Mouse (Mus musculus) G1E (cell line): Measurements from ENCODE around the gene Gm9945. TPM values are rescaled to one million over a fixed set of nuclear protein-coding genes. Genes with fewer than 3 reads are reported as not detected.
A peak's percentile ranks its signal among the peaks of the same experiment; 100 is the strongest.

ENCODE experiments used
- ATAC-seq: 2 replicates; pipeline ENCODE4 v1.8.0; 2016; ENCODE audit warnings: mild to moderate bottlenecking; ENCODE audit not compliant: insufficient number of reproducible peaks, poor library complexity, low FRiP score, severe bottlenecking; ENCODE audit errors: extremely low read depth
- DNase-seq: peaks from one replicate; pipeline ENCODE4 v3.0.0; 2012; ENCODE audit warnings: low spot score
- H3K27me3 ChIP-seq: 2 replicates; pipeline ENCODE4 v1.6.1; 2012; ENCODE audit warnings: mild to moderate bottlenecking, low read length, inconsistent platforms; ENCODE audit not compliant: insufficient read depth
- H3K36me3 ChIP-seq: replicated peaks from 2 replicates; pipeline ENCODE3; 2012; ENCODE audit warnings: mild to moderate bottlenecking, inconsistent platforms
- H3K4me1 ChIP-seq: 2 replicates; pipeline ENCODE4 v1.6.1; 2012; ENCODE audit warnings: low read depth, low read length, inconsistent platforms, mixed read lengths; ENCODE audit not compliant: insufficient read depth
- H3K4me3 ChIP-seq: 2 replicates; pipeline ENCODE4 v1.5.1; 2012; ENCODE audit warnings: low read depth, mild to moderate bottlenecking, inconsistent platforms, low read length, moderate library complexity, mixed read lengths
- H3K9me3 ChIP-seq: replicated peaks from 2 replicates; pipeline ENCODE4 v1.6.1; 2012; ENCODE audit warnings: inconsistent platforms
- CTCF ChIP-seq: IDR thresholded peaks from 2 replicates; pipeline ENCODE4 v1.5.1; 2012; ENCODE audit warnings: low read depth, low read length, inconsistent platforms, mixed read lengths
- GATA1 ChIP-seq: IDR thresholded peaks from 2 replicates; pipeline ENCODE4 v1.6.1; 2012; ENCODE audit warnings: borderline replicate concordance, low read length, inconsistent platforms, mixed read lengths
- GATA2 ChIP-seq: IDR thresholded peaks from 2 replicates; pipeline ENCODE4 v1.6.1; 2012; ENCODE audit warnings: low read depth, low read length, inconsistent platforms, borderline replicate concordance
- POLR2AphosphoS5 ChIP-seq: IDR thresholded peaks from 2 replicates; pipeline ENCODE4 v1.6.1; 2012; ENCODE audit warnings: low read depth, low read length, inconsistent platforms; ENCODE audit not compliant: insufficient replicate concordance
- TAL1 ChIP-seq: conservative IDR thresholded peaks from 2 replicates; pipeline ENCODE4 v1.6.1; 2012; ENCODE audit warnings: low read depth, low read length, inconsistent platforms, mixed read lengths
- polyA plus RNA-seq: library from polyadenylated mRNA; stranded (reverse); fragments of >175 nt; gene quantifications from 2 replicates; pipeline ENCODE4 v1.2.3, GENCODE M21; 2012
- total RNA-seq, 2 experiments: library from RNA; stranded (forward) in 1 of 2; stranded (reverse) in 1 of 2; fragments of 200-1000 nt in 1 of 2; fragments of >200 nt in 1 of 2; fragmentation: Nextera tagmentation in 1 of 2; gene quantifications; 2 replicates each; pipeline ENCODE4 v1.2.3; 2014 to 2017

The Gm9945 gene
- total and polyA plus RNA-seq, 3 experiments, result 0.27 to 0.76 TPM; not detected in 1

DNA sequence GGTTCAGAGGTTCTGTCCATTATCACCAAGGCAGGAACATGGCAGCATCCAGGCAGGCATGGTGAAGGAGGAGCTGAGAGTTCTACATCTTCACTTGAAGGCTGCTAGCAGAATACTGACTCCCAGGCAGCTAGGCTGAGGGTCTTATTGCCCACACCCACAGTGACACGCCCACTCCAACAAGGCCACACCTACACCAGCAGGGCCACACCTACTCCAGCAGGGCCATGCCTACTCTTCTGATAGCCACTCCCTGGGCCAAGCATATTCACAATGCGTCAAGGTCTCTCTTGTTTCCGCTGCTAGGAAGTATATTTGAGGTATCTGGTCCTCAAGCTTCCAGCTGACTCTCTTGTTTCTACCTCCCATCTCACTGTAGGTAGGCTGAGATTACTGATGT is 21.0 kb upstream of the Gm9945 start:
- Histone ChIP-seq H3K9me3 (peaks cover 8% of the 10 kb centered on the region), H3K4me1 (peaks cover 27% of the 10 kb centered on the region), H3K4me3 (no peak overlapping the region), H3K27me3 (peaks cover 63% of the 10 kb centered on the region), H3K36me3 (no peaks in the 10 kb centered on the region)
- DNase-seq (no peak), ATAC-seq (no peak)
- no peak for TF ChIP-seq GATA2
- TF ChIP-seq GATA1, result no peak
- no peak for TF ChIP-seq TAL1
- no peak for TF ChIP-seq CTCF
- TF ChIP-seq POLR2AphosphoS5, result no peak

DNA sequence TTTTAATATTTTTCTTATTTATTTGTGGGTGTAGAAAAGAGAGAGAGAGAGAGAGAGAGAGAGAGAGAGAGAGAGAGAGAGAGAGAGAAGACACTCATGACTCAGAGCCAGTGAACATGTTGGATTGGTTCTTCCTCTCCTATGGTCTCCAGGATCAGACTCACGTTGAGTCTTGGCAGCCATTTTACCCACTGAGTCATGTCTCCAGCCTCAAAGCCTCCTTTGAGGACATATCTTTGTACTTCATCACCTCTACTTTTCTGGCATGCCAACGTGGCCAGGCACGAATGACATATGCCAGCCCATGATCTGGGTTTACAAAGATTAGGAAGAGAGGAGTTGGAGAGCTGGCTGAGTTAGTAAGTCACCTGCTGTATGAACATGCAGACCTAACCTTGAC is 19.8 kb upstream of the Gm9945 start:
- TF ChIP-seq GATA1 (no peak), CTCF (no peak), POLR2AphosphoS5 (no peak), TAL1 (no peak), GATA2 (no peak)
- Histone ChIP-seq H3K4me3 (no peak overlapping the region), H3K4me1 (peaks cover 27% of the 10 kb centered on the region), H3K36me3 (no peaks in the 10 kb centered on the region), H3K9me3 (peaks cover 8% of the 10 kb centered on the region), H3K27me3 (peaks cover 62% of the 10 kb centered on the region)
- ATAC-seq (no peak), DNase-seq (no peak)

GRCm38 (mm10) chr11:53461727-53462126 is 18.2 kb upstream of the Gm9945 start:
- peaks cover 62% of the 10 kb centered on the region for H3K27me3 ChIP-seq
- peaks cover 29% of the 10 kb centered on the region for H3K4me1 ChIP-seq
- TF ChIP-seq CTCF, result no peak
- TF ChIP-seq GATA1, result no peak
- TF ChIP-seq TAL1, result peak; percentile 30; the same call in 1 of the 2 replicates
- TF ChIP-seq POLR2AphosphoS5, result no peak
- no peak for TF ChIP-seq GATA2
- H3K4me3 ChIP-seq, result no peak overlapping the region
- no peaks in the 10 kb centered on the region for H3K36me3 ChIP-seq
- peaks cover 8% of the 10 kb centered on the region for H3K9me3 ChIP-seq
- ATAC-seq, result peak; percentile 63
- peak; percentile 52 for DNase-seq

DNA sequence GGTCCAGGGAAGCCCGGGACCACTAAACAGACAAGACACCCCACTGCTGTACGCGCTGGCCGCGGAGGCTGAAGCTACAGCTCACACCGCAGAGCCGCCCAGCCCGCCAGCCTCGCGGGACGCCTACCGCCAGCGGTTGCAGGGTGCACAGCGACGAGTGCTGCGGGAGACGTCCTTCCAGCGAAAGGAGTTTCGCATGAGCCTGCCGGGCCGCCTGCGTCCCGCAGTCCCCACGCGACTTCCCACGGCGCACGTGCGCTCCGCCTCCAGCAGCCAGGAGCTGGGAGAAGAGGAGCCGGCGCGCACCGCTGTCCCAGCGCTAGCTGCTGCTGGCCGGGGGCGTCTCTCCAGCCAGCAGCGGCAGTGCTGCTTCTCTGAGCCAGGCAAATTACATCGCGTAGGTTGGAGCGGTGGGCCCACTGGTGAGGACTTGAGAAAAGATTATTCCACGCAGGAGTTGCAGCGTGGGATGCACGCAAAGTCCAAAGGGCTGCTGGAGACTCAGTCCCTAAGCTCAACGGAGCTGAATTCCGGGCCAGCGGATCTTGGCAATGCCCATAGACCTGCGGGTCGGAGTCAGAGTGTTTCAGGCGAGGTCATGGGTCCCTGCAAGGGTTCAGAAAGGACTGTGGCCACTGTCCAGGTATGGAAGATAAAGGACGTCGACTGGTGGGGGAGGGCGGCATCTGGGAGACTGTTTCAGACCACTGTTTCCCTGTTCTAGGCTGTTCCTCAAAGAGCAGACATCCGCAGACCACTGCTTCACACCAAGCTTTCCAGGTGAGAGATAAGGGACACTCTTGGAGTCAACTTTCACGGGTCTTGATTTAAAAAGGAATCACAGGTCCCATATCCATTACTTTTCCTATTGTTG is 16.2 kb upstream of the Gm9945 start:
- ATAC-seq, result no peak

DNA sequence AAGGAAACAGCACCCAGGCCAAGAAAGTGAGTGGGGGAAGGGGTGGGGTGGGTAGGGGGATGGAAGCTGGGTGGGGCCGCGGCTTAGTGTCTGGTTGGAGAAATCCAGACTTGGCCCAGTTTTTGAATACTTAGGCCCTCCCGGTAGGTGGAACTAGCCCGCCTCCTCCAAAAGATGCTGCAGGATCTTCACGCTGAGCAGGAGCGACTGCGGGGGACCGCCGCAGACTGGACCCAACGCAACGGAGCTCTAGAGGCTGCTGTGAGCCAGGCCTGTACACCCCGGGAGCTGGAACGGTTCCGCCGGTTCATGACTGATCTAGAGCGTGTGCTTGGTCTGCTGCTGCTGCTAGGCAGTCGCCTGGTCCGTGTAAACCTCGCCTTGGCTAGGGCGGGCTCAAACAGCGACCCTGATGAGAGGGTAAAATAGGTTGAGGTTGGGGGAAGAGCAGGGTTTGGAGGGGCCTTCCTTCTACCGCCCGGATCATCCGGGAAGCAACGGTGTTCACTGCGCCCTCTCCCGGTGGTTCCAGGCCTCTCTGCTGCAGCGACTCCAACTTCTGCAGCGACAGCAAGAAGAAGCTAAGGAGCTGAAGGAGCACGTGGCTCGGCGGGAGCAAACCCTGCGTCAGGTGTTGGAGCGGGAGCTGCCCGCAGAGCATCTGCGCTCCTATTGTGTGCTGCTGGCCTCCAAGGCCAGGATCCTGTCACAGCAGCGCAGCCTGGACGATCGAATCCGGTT is 13.6 kb upstream of the Gm9945 start:
- peaks cover 71% of the 10 kb centered on the region for H3K27me3 ChIP-seq
- TF ChIP-seq CTCF (peak; percentile 26; the same call in 1 of the 2 replicates), GATA1 (no peak)
- ATAC-seq, result no peak
- DNase-seq, result no peak
- H3K4me1 ChIP-seq, result peaks cover 44% of the 10 kb centered on the region
- H3K4me3 ChIP-seq, result peak overlapping the region; percentile 48; the same call in 1 of the 2 replicates
- H3K36me3 ChIP-seq, result no peaks in the 10 kb centered on the region
- H3K9me3 ChIP-seq, result peaks cover 8% of the 10 kb centered on the region

More for the DNA sequence above, 16.2 kb upstream of the Gm9945 start:
- TF ChIP-seq CTCF (no peak), POLR2AphosphoS5 (no peak), GATA1 (no peak), GATA2 (no peak), TAL1 (no peak)
- peaks cover 27% of the 10 kb centered on the region for H3K4me1 ChIP-seq
- peaks cover 8% of the 10 kb centered on the region for H3K9me3 ChIP-seq
- no peaks in the 10 kb centered on the region for H3K36me3 ChIP-seq
- no peak for DNase-seq
- H3K4me3 ChIP-seq, result peak overlapping the region; percentile 17; the same call in 1 of the 2 replicates
- peaks cover 58% of the 10 kb centered on the region for H3K27me3 ChIP-seq

DNA sequence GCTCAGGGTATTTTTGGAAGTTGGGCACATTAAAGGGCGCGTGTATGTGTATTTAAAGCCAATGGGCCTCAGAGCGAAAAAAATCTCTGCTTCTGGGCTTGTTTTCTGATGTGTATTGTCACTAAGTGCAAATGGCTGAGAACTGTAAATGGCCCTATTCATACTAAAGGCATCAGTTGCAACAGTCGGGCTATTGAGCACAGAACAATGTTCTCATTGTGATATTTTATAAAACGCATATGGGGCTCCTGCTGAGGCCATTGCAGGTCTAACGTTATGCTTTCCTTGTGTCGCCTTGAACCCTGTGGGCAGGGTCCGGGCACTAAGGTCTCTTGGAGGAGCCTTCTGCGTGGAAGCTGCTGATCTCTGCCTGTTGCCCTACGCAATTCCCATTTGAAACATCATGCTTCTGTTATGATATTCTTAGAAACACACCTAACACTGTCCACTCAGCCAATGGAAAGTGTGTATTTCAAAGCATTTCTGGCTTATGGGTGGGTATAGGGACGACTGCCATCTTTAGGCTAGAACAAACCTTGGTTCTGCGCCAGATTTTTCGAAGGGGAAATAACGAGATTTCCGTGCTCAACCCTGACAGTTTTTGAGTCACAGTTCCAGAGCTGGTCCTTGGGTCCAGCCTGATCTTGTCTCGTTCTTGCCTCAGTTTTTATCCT is 10.5 kb upstream of the Gm9945 start:
- Histone ChIP-seq H3K4me3 (no peak overlapping the region), H3K36me3 (no peaks in the 10 kb centered on the region), H3K4me1 (peaks cover 43% of the 10 kb centered on the region), H3K27me3 (peaks cover 69% of the 10 kb centered on the region), H3K9me3 (no peaks in the 10 kb centered on the region)
- DNase-seq, result no peak
- TF ChIP-seq CTCF, result no peak
- TF ChIP-seq GATA1, result no peak
- TF ChIP-seq GATA2, result no peak
- TF ChIP-seq TAL1, result no peak
- no peak for TF ChIP-seq POLR2AphosphoS5
- no peak for ATAC-seq
